Mouse (Mus musculus) liver (tissue): ENCODE results near the gene Gm20931.
"Not testable (repeated sequence)": the region's sequence is repeated elsewhere in the genome, so short reads cannot be mapped to it uniquely, and the experiment has no call there.

Source experiments
- DNase-seq: peaks from one replicate; pipeline ENCODE4 v3.0.0-alpha.2; 2020; ENCODE audit warnings: mixed read lengths

Gm20931 gene

DNA sequence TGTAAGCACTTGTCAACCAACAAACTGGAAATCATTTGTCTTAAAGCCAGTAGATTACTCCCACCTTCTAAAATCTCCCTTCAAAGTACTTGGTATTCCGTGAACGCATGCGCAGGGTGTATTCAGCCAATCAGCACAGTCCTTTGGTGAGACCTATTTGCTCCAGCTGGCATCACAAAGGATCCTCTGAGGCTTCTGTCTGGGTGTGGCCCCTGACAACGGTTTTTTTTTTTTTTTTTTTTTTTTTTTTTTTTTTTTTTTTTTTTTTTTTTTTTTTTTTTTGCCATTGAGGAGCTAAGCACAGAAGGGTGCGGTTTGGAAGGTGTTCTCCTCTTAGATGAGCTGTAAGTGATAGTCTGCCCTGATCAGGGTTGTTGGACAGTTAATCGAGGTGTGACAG, at the start of gene Gm20931:
Gene Gm20931 (plus strand): TSS at position 301 of the 400 bp plus-strand sequence.
- DNase-seq, result not testable (repeated sequence)
